Mouse (Mus musculus): Measurements from ENCODE around the gene Gm4131. TPM values are rescaled to one million over a fixed set of nuclear protein-coding genes. Genes with fewer than 3 reads are reported as not detected.
A peak's percentile ranks its signal among the peaks of the same experiment; 100 is the strongest.
"Not testable (repeated sequence)": the region's sequence is repeated elsewhere in the genome, so short reads cannot be mapped to it uniquely, and the experiment has no call there.

Gm4131 gene
- not detected in 2 replicates for total RNA-seq (2014; fragmentation: Nextera tagmentation)
- not detected in 2 replicates for total RNA-seq (2017)

- not testable (repeated sequence) for ATAC-seq (replicated peaks; ENCODE audit: low FRiP score, low TSS enrichment, poor library complexity, severe bottlenecking)
These were observed at the start of gene Gm4131 for GRCm38 (mm10) chr14:62566821-62567220. TSS of gene Gm4131 (minus strand) at chr14:62566921.

- no peak for ATAC-seq (replicated peaks; ENCODE audit: low FRiP score, low TSS enrichment, poor library complexity, severe bottlenecking)
These were observed 43.2 kb upstream of the Gm4131 start for GRCm38 (mm10) chr14:62609904-62610303.

- no peak for ATAC-seq (replicated peaks; ENCODE audit: low FRiP score, low TSS enrichment, poor library complexity, severe bottlenecking)
These were observed 41.1 kb upstream of the Gm4131 start for GRCm38 (mm10) chr14:62607791-62608196.

GRCm38 (mm10) chr14:62602869-62603268, 36.1 kb upstream of the Gm4131 start:
- ATAC-seq (replicated peaks; ENCODE audit: low FRiP score, low TSS enrichment, poor library complexity, severe bottlenecking), result no peak

GRCm38 (mm10) chr14:62602271-62602670, 35.5 kb upstream of the Gm4131 start:
- no peak for ATAC-seq (replicated peaks; ENCODE audit: low FRiP score, low TSS enrichment, poor library complexity, severe bottlenecking)

GRCm38 (mm10) chr14:62600109-62600522, 33.4 kb upstream of the Gm4131 start:
- ATAC-seq (replicated peaks; ENCODE audit: low FRiP score, low TSS enrichment, poor library complexity, severe bottlenecking), result no peak

GRCm38 (mm10) chr14:62585338-62585737, 18.6 kb upstream of the Gm4131 start:
- no peak for ATAC-seq (replicated peaks; ENCODE audit: low FRiP score, low TSS enrichment, poor library complexity, severe bottlenecking)

GRCm38 (mm10) chr14:62584637-62585036, 17.9 kb upstream of the Gm4131 start:
- ATAC-seq (replicated peaks; ENCODE audit: low FRiP score, low TSS enrichment, poor library complexity, severe bottlenecking), result no peak

- ATAC-seq (replicated peaks; ENCODE audit: low FRiP score, low TSS enrichment, poor library complexity, severe bottlenecking), result no peak
These were observed 15.0 kb upstream of the Gm4131 start for GRCm38 (mm10) chr14:62581768-62582167.

- 0 out of 2 replicates have a peak, but pooled peaks have one; percentile 37 for ATAC-seq (replicated peaks; ENCODE audit: low FRiP score, low TSS enrichment, poor library complexity, severe bottlenecking)
These were observed 14.2 kb upstream of the Gm4131 start for GRCm38 (mm10) chr14:62580945-62581344.

- ATAC-seq (replicated peaks; ENCODE audit: low FRiP score, low TSS enrichment, poor library complexity, severe bottlenecking), result no peak
These were observed 9.1 kb upstream of the Gm4131 start for GRCm38 (mm10) chr14:62575862-62576261.

GRCm38 (mm10) chr14:62574906-62575305, 8.2 kb upstream of the Gm4131 start:
- ATAC-seq (replicated peaks; ENCODE audit: low FRiP score, low TSS enrichment, poor library complexity, severe bottlenecking), result no peak

GRCm38 (mm10) chr14:62573454-62573853, 6.7 kb upstream of the Gm4131 start:
- no peak for ATAC-seq (replicated peaks; ENCODE audit: low FRiP score, low TSS enrichment, poor library complexity, severe bottlenecking)

- no peak for ATAC-seq (replicated peaks; ENCODE audit: low FRiP score, low TSS enrichment, poor library complexity, severe bottlenecking)
These were observed 3.6 kb upstream of the Gm4131 start for GRCm38 (mm10) chr14:62570299-62570698.

- ATAC-seq (replicated peaks; ENCODE audit: low FRiP score, low TSS enrichment, poor library complexity, severe bottlenecking), result no peak
These were observed 2.7 kb upstream of the Gm4131 start for GRCm38 (mm10) chr14:62569463-62569862.

- ATAC-seq (replicated peaks; ENCODE audit: low FRiP score, low TSS enrichment, poor library complexity, severe bottlenecking), result no peak
These were observed 3.0 kb downstream of the Gm4131 start for GRCm38 (mm10) chr14:62563679-62564078.

GRCm38 (mm10) chr14:62561875-62562748, 4.6 kb downstream of the Gm4131 start:
- ATAC-seq (replicated peaks; ENCODE audit: low FRiP score, low TSS enrichment, poor library complexity, severe bottlenecking), result no peak

GRCm38 (mm10) chr14:62557111-62557510, 9.6 kb downstream of the Gm4131 start:
- no peak for ATAC-seq (replicated peaks; ENCODE audit: low FRiP score, low TSS enrichment, poor library complexity, severe bottlenecking)

- no peak; the same call in 1 of the 2 replicates for ATAC-seq (replicated peaks; ENCODE audit: low FRiP score, low TSS enrichment, poor library complexity, severe bottlenecking)
These were observed 10.6 kb downstream of the Gm4131 start for GRCm38 (mm10) chr14:62555840-62556810.

- ATAC-seq (replicated peaks; ENCODE audit: low FRiP score, low TSS enrichment, poor library complexity, severe bottlenecking), result peak; percentile 88
These were observed 11.4 kb downstream of the Gm4131 start, which contains the start of gene Fam124a for GRCm38 (mm10) chr14:62555309-62555829. TSS of gene Fam124a (plus strand) at chr14:62555737.
